Mouse (Mus musculus) cerebellum, adult 2 months (tissue): ENCODE measurements around the gene Itpripl1.

ENCODE experiments used
- CTCF ChIP-seq: fragments of 200-500 bp; IDR thresholded peaks from 2 replicates; pipeline ENCODE4 v1.5.1; 2011; ENCODE audit warnings: low read depth, mild to moderate bottlenecking, control low read depth, low read length, moderate library complexity, borderline replicate concordance; ENCODE audit not compliant: insufficient read depth
- POLR2A ChIP-seq: fragments of 200-500 bp; IDR thresholded peaks from 2 replicates; pipeline ENCODE4 v1.6.1; 2011; ENCODE audit warnings: low read length, control low read depth, borderline replicate concordance; ENCODE audit not compliant: insufficient read depth

- TF ChIP-seq POLR2A (no peak), CTCF (no peak)
Measured at GRCm38 (mm10) chr2:127142031-127142430, 1.2 kb downstream of the Itpripl1 start.
